Mouse (Mus musculus) intestine, postnatal 0 days (tissue): ENCODE measurements around the gene Fgfr2. TPM values are rescaled to one million over a fixed set of nuclear protein-coding genes. Genes with fewer than 3 reads are reported as not detected.
A peak's percentile ranks its signal among the peaks of the same experiment; 100 is the strongest.

Experiments
- ATAC-seq: fragments of 200-750 bp; cut with Nextera tagmentation; 2 replicates; pipeline ENCODE4 v1.8.0; 2017; ENCODE audit warnings: mild to moderate bottlenecking, moderate TSS enrichment, moderate library complexity
- H3K27ac ChIP-seq: fragments of 300-500 bp; sonication (generic); 2 replicates; pipeline ENCODE4 v1.5.1; 2014; ENCODE audit warnings: mild to moderate bottlenecking, low read depth, low read length, moderate library complexity
- H3K27me3 ChIP-seq: fragments of 300-500 bp; sonication (generic); replicated peaks from 2 replicates; pipeline ENCODE4 v1.6.1; 2014; ENCODE audit warnings: low read length, mixed read lengths; ENCODE audit not compliant: control insufficient read depth, insufficient read depth
- H3K36me3 ChIP-seq: fragments of 300-500 bp; sonication (generic); 2 replicates; pipeline ENCODE4 v1.6.1; 2014; ENCODE audit warnings: mild to moderate bottlenecking, moderate library complexity; ENCODE audit not compliant: control insufficient read depth, insufficient read depth
- H3K4me1 ChIP-seq: fragments of 300-500 bp; sonication (generic); replicated peaks from 2 replicates; pipeline ENCODE4 v1.6.1; 2014; ENCODE audit warnings: antibody characterized with exemption, low read length, mixed read lengths; ENCODE audit not compliant: control insufficient read depth, insufficient read depth
- H3K4me2 ChIP-seq: fragments of 300-500 bp; sonication (generic); replicated peaks from 2 replicates; pipeline ENCODE4 v1.6.1; 2014; ENCODE audit warnings: low read depth, mild to moderate bottlenecking, moderate library complexity
- H3K4me3 ChIP-seq: fragments of 300-500 bp; sonication (generic); 2 replicates; pipeline ENCODE4 v1.5.1; 2014; ENCODE audit warnings: low read depth, low read length
- H3K9ac ChIP-seq: fragments of 300-500 bp; sonication (generic); 2 replicates; pipeline ENCODE4 v1.6.1; 2014; ENCODE audit warnings: mild to moderate bottlenecking, low read depth, low read length
- H3K9me3 ChIP-seq: fragments of 300-500 bp; sonication (generic); 2 replicates; pipeline ENCODE4 v1.6.1; 2016; ENCODE audit warnings: mixed run types; ENCODE audit not compliant: control insufficient read depth
- CTCF ChIP-seq: sonication (generic); IDR thresholded peaks from 2 replicates; pipeline ENCODE4 v1.5.1; 2016; ENCODE audit warnings: low read depth, mild to moderate bottlenecking, control low read depth, antibody characterized with exemption, moderate library complexity
- WGBS: fragments of 180-500 bp; shearing (Covaris S2); extraction: QIAGEN DNeasy Blood & Tissue Kit; methylation state at CpG from one replicate; pipeline ENCODE4 v1.1.7; 2014; 5-methylcytosine and 5-hydroxymethylcytosine counted together
- polyA plus RNA-seq: library from polyadenylated mRNA; unstranded; fragments of >200 nt; fragmentation: Nextera tagmentation; extraction: Ambion mirVana; gene quantifications from 2 replicates; pipeline ENCODE4 v1.2.1, GENCODE M21; 2015

Fgfr2 gene
- polyA plus RNA-seq, 1 experiment from 2014 or later: 29.5 TPM

DNA sequence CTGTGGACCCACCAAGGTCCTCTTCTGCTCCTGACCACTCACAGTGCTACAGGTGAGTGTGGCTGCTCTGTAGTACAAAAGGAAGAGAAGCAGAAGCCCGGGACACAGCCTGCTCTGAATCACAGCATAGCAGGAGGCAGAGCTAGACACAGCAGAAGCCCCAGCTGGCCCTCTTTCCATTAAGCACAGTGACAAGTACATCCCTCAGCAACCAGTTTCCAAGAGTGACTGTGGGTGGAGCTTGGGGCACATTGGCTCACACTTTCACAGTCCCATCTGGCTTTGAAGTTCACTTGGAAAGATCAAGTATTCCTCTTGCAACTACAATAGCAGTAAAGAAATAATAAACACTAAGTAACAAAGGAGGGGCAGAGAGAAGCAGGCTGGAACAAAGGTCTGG lies 838.4 kb downstream of the Fgfr2 start:
- Histone ChIP-seq H3K9ac (no peak overlapping the region), H3K36me3 (no peaks in the 10 kb centered on the region; the same call in 1 of the 2 replicates), H3K27me3 (no peaks in the 10 kb centered on the region), H3K4me1 (peaks cover 32% of the 10 kb centered on the region), H3K9me3 (no peaks in the 10 kb centered on the region), H3K27ac (peak overlapping the region; percentile 35; the same call in 1 of the 2 replicates), H3K4me2 (no peak overlapping the region), H3K4me3 (no peak overlapping the region)
- no peak for TF ChIP-seq CTCF
- peak; percentile 10; the same call in 1 of the 2 replicates for ATAC-seq
- 40% methylated on average over 1 of the region's 1 CpGs for WGBS

GRCm38 (mm10) chr7:132284048-132284737 lies 839.0 kb downstream of the Fgfr2 start:
- H3K9me3 ChIP-seq: no peaks in the 10 kb centered on the region
- H3K4me2 ChIP-seq: no peak overlapping the region
- H3K4me1 ChIP-seq: peaks cover 29% of the 10 kb centered on the region
- H3K27me3 ChIP-seq: no peaks in the 10 kb centered on the region
- no peak overlapping the region for H3K9ac ChIP-seq
- peak overlapping the region; percentile 35; the same call in 1 of the 2 replicates for H3K27ac ChIP-seq
- WGBS: 62% methylated on average over 7 of the region's 7 CpGs
- H3K4me3 ChIP-seq: no peak overlapping the region
- ATAC-seq: no peak
- peaks cover 1% of the 10 kb centered on the region; the same call in 1 of the 2 replicates for H3K36me3 ChIP-seq
- TF ChIP-seq CTCF: no peak

GRCm38 (mm10) chr7:132282576-132282975 lies 840.6 kb downstream of the Fgfr2 start:
- H3K4me3 ChIP-seq: no peak overlapping the region
- no peak overlapping the region for H3K27ac ChIP-seq
- H3K36me3 ChIP-seq: peaks cover 7% of the 10 kb centered on the region; the same call in 1 of the 2 replicates
- no peak for ATAC-seq
- no peak overlapping the region for H3K9ac ChIP-seq
- WGBS: 78% methylated on average over 2 of the region's 2 CpGs
- peaks cover 28% of the 10 kb centered on the region for H3K4me1 ChIP-seq
- TF ChIP-seq CTCF: no peak
- no peaks in the 10 kb centered on the region for H3K27me3 ChIP-seq
- H3K4me2 ChIP-seq: no peak overlapping the region
- no peaks in the 10 kb centered on the region for H3K9me3 ChIP-seq

DNA sequence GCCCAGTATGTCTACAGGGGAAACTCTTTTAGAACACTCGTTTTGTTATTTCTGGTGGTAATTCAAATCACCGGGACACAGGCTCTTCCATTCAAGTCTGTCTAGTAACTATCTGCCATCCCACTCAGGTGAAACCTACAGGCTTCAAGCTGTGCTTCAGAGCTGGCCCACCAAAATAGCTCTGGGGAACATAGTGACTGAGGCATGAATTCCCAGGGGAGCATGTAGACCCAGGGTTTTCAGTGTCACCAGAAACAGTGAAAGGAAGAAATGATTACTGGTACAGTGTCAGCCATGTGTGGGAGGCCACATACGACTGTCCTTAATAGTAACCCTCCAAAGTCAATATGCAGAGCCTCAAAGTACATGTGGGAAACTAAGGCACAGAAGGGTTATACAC lies 841.0 kb downstream of the Fgfr2 start:
- Histone ChIP-seq H3K27ac (no peak overlapping the region), H3K4me2 (no peak overlapping the region), H3K27me3 (no peaks in the 10 kb centered on the region), H3K9ac (no peak overlapping the region), H3K36me3 (peaks cover 7% of the 10 kb centered on the region; the same call in 1 of the 2 replicates), H3K4me3 (no peak overlapping the region), H3K9me3 (no peaks in the 10 kb centered on the region), H3K4me1 (peaks cover 24% of the 10 kb centered on the region)
- 86% methylated on average over 3 of the region's 3 CpGs for WGBS
- ATAC-seq: no peak
- TF ChIP-seq CTCF: no peak

GRCm38 (mm10) chr7:132281753-132282152 lies 841.4 kb downstream of the Fgfr2 start:
- H3K9ac ChIP-seq: no peak overlapping the region
- H3K27ac ChIP-seq: no peak overlapping the region
- H3K9me3 ChIP-seq: no peaks in the 10 kb centered on the region
- no peak for ATAC-seq
- H3K36me3 ChIP-seq: peaks cover 7% of the 10 kb centered on the region; the same call in 1 of the 2 replicates
- no peaks in the 10 kb centered on the region for H3K27me3 ChIP-seq
- WGBS: 81% methylated on average over 4 of the region's 4 CpGs
- H3K4me1 ChIP-seq: peaks cover 22% of the 10 kb centered on the region
- H3K4me3 ChIP-seq: no peak overlapping the region
- H3K4me2 ChIP-seq: no peak overlapping the region
- TF ChIP-seq CTCF: no peak

DNA sequence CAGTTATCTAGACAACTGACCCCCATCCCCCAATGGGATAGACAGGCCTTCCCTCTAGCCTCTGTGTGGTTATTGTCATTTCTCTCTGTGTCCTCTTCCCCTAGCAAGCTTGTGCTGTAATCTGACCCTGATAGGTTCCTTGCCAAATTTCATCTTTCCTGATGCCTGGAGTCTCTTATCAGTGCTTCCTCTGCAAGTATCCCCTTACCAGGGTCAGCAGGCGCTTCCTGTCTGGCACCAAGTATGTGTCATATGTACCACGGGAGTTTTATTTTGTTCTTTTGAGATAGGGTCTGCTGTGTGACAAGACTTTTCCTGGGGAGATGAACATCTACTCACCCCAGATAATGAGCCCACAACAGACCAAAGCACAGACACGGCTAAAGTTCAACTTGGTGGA lies 844.5 kb downstream of the Fgfr2 start:
- H3K36me3 ChIP-seq: peaks cover 7% of the 10 kb centered on the region; the same call in 1 of the 2 replicates
- H3K4me3 ChIP-seq: no peak overlapping the region
- H3K27me3 ChIP-seq: no peaks in the 10 kb centered on the region
- WGBS: 75% methylated on average over 3 of the region's 3 CpGs
- no peak for TF ChIP-seq CTCF
- no peak overlapping the region for H3K4me2 ChIP-seq
- ATAC-seq: no peak
- H3K9ac ChIP-seq: no peak overlapping the region
- no peaks in the 10 kb centered on the region for H3K9me3 ChIP-seq
- peaks cover 3% of the 10 kb centered on the region; the same call in 1 of the 2 replicates for H3K4me1 ChIP-seq
- no peak overlapping the region for H3K27ac ChIP-seq
